Mouse (Mus musculus): ENCODE data around the gene Gm9736.
"Not testable (repeated sequence)": the region's sequence is repeated elsewhere in the genome, so short reads cannot be mapped to it uniquely, and the experiment has no call there.

- TF ChIP-seq CTCF (IDR thresholded peaks at IDR 0.05; ENCODE audit: extremely low read depth, insufficient read length, insufficient replicate concordance, low read depth, low read length); POLR2A (IDR thresholded peaks at IDR 0.05; ENCODE audit: low read depth, low read length): not testable (repeated sequence)
Measured at GRCm38 (mm10) chr10:77750686-77751085, 468 bp downstream of the Gm9736 start.
